In genomic region chr19:25268532-25268931, GRCm38 (mm10) we compare ENCODE assay signal across 8 mouse cellular contexts. TPM values are rescaled to one million over a fixed set of nuclear protein-coding genes. Genes with fewer than 3 reads are reported as not detected.
DNase-seq lines count a peak whose midpoint lies in the region; ATAC-seq and TF ChIP-seq lines count a peak whose summit lies in the region.

No protein-coding gene starts in this region.

- no peak overlapping the region for H3K9ac ChIP-seq in forebrain, embryonic 12.5 days
- no peak overlapping the region for H3K9ac ChIP-seq in forebrain, embryonic 14.5 days (ENCODE audit: low read length)

- H3K27ac ChIP-seq in forebrain, embryonic 12.5 days, result no peak overlapping the region
- H3K27ac ChIP-seq in forebrain, embryonic 14.5 days (ENCODE audit: low read depth, low read length), result no peak overlapping the region

- H3K36me3 ChIP-seq in forebrain, embryonic 12.5 days (replicated peaks), result no peaks in the 10 kb centered on the region
- H3K36me3 ChIP-seq in forebrain, embryonic 14.5 days (ENCODE audit: control insufficient read depth, insufficient read depth, low read length), result no peaks in the 10 kb centered on the region

- no peaks in the 10 kb centered on the region for H3K9me3 ChIP-seq in forebrain, embryonic 12.5 days
- H3K9me3 ChIP-seq in forebrain, embryonic 14.5 days (replicated peaks; ENCODE audit: control insufficient read depth, low read length), result no peaks in the 10 kb centered on the region

- no peak overlapping the region for H3K4me3 ChIP-seq in lung, adult 2 months (replicated peaks; ENCODE audit: extremely low read depth, low read depth, low read length)
- no peak overlapping the region for H3K4me3 ChIP-seq in forebrain, embryonic 12.5 days (replicated peaks)
- no peak overlapping the region for H3K4me3 ChIP-seq in forebrain, embryonic 14.5 days (ENCODE audit: low read depth, low read length)

- 0 out of 2 replicates have a peak, but pooled peaks cover 5% of the 10 kb centered on the region for H3K27me3 ChIP-seq in forebrain, embryonic 12.5 days
- no peaks in the 10 kb centered on the region for H3K27me3 ChIP-seq in forebrain, embryonic 14.5 days (replicated peaks; ENCODE audit: control insufficient read depth, insufficient read depth, low read length)

- no peaks in the 10 kb centered on the region for H3K4me1 ChIP-seq in lung, adult 2 months (ENCODE audit: control insufficient read depth, insufficient read depth, low read length)
- peaks cover 17% of the 10 kb centered on the region for H3K4me1 ChIP-seq in forebrain, embryonic 12.5 days
- H3K4me1 ChIP-seq in forebrain, embryonic 14.5 days (ENCODE audit: control insufficient read depth, insufficient read depth, low read length), result peaks cover 2% of the 10 kb centered on the region; the same call in 1 of the 2 replicates

- WGBS in lung, adult 2 months, result 44% methylated on average over 6 of the region's 6 CpGs
- 89% methylated on average over 6 of the region's 6 CpGs for WGBS in forebrain, embryonic 12.5 days
- WGBS in forebrain, embryonic 14.5 days, result 82% methylated on average over 6 of the region's 6 CpGs

- ATAC-seq in forebrain, embryonic 12.5 days (ENCODE audit: low FRiP score), result no peak
- ATAC-seq in forebrain, embryonic 14.5 days, result no peak

- intact Hi-C loops in heart, postnatal 36 days (cut with DNase I), result no loop called here
- intact Hi-C loops in left cerebral cortex, postnatal 25 days (cut with DNase I), result no loop called here

- no peak for TF ChIP-seq CTCF in lung, adult 2 months (IDR thresholded peaks at IDR 0.05; ENCODE audit: insufficient read depth, low read length)

- no peak overlapping the region for H3K4me2 ChIP-seq in forebrain, embryonic 12.5 days
- H3K4me2 ChIP-seq in forebrain, embryonic 14.5 days (ENCODE audit: low read length), result no peak overlapping the region

- DNase-seq in lung, adult 18-20 months, result peak; percentile 27 to 50
- no peak for DNase-seq in lung, adult 2 months
- DNase-seq in cerebellum, adult 9-10 months, result peak; percentile 24
- peak; percentile 59 to 61 for DNase-seq in heart, postnatal 36 days
- peak; percentile 63 to 67 for DNase-seq in left cerebral cortex, postnatal 25 days (ENCODE audit: low spot score in 2 of 2)
- DNase-seq in forebrain, embryonic 14.5 days (ENCODE audit: low spot score), result no peak
- DNase-seq in spleen, postnatal 36 days (ENCODE audit: low spot score in 2 of 2), result no peak

- TF ChIP-seq POLR2A in lung, adult 2 months (IDR thresholded peaks at IDR 0.05; ENCODE audit: borderline replicate concordance, extremely low read depth, low read depth, low read length), result no peak

RNA-seq across cellular contexts. Expression of gene Kank1, which starts 31.8 kb away (rescaled TPM):
- 26.0 and 38.2 TPM in 2 replicates for polyA plus RNA-seq in lung, adult 2 months (2012; rRNA removed)
- 10 to 100 TPM; 38.6 to 44.7 TPM for total RNA-seq in heart, postnatal 36 days (2021)
- 10 to 100 TPM; 18.7 to 18.9 TPM for total RNA-seq in left cerebral cortex, postnatal 25 days (2021)
- polyA plus RNA-seq in forebrain, embryonic 12.5 days (2016; fragmentation: Nextera tagmentation; extraction: Ambion mirVana), result 8.0 and 8.8 TPM in 2 replicates
- 2.4 and 2.8 TPM in 2 replicates for polyA plus RNA-seq in forebrain, embryonic 14.5 days (2014; fragmentation: Nextera tagmentation; extraction: Ambion mirVana)

Comparison
In these comparisons a context has a peak if more than half of its experiments do, and no peak if none do; other contexts are left out.
1. DNase-seq: peak in lung, adult 18-20 months (2 of 2), cerebellum, adult 9-10 months (single experiment), heart, postnatal 36 days (2 of 2) and left cerebral cortex, postnatal 25 days (2 of 2); none in lung, adult 2 months (single experiment), forebrain, embryonic 14.5 days (single experiment) and spleen, postnatal 36 days (0 of 2).